Mouse (Mus musculus): ENCODE data around the gene Dbndd2. TPM values are rescaled to one million over a fixed set of nuclear protein-coding genes. Genes with fewer than 3 reads are reported as not detected.

The Dbndd2 gene
- polyA plus RNA-seq, 1 experiment from 2014 or later = 3.2 TPM

DNA sequence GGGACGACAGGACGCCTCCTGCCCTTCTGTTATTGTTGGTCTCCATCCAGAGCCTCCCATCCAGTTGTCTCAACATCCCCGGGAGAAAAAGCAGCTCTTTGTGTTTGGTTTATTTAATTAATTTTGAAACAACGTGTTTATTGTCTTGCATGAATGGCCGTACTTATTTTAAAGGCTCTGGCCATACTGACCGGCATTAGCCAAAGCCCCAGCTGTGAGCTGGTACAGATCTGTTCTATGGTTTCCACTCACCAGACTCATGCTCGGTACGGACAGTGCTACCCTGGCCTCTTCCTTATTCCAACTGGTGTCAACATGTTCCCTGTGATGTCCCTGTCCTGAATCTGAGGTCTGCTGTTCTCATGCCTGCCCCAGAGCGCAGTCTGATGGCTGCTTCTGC lies 30.0 kb downstream of the Dbndd2 start:
- WGBS = 89% methylated on average over 9 of the region's 9 CpGs
- no peaks in the 10 kb centered on the region for H3K36me3 ChIP-seq
- DNase-seq (ENCODE audit: low spot score) = no peak
- no peak overlapping the region for H3K27ac ChIP-seq (replicated peaks)
- H3K27me3 ChIP-seq (ENCODE audit: low read depth, poor library complexity, severe bottlenecking) = no peaks in the 10 kb centered on the region
- H3K9me3 ChIP-seq (replicated peaks) = no peaks in the 10 kb centered on the region
- H3K4me1 ChIP-seq = peaks cover 10% of the 10 kb centered on the region; the same call in 1 of the 2 replicates
- H3K4me3 ChIP-seq = no peak overlapping the region

- H3K9me3 ChIP-seq (replicated peaks) = no peaks in the 10 kb centered on the region
- H3K27ac ChIP-seq (replicated peaks) = no peak overlapping the region
- DNase-seq (ENCODE audit: low spot score) = no peak
- WGBS = 93% methylated on average over 11 of the region's 11 CpGs
- no peak overlapping the region for H3K4me3 ChIP-seq
- peaks cover 10% of the 10 kb centered on the region; the same call in 1 of the 2 replicates for H3K4me1 ChIP-seq
- H3K27me3 ChIP-seq (ENCODE audit: low read depth, poor library complexity, severe bottlenecking) = no peaks in the 10 kb centered on the region
- H3K36me3 ChIP-seq = no peaks in the 10 kb centered on the region
Observed at GRCm38 (mm10) chr2:164516592-164516991, 30.7 kb downstream of the Dbndd2 start.

DNA sequence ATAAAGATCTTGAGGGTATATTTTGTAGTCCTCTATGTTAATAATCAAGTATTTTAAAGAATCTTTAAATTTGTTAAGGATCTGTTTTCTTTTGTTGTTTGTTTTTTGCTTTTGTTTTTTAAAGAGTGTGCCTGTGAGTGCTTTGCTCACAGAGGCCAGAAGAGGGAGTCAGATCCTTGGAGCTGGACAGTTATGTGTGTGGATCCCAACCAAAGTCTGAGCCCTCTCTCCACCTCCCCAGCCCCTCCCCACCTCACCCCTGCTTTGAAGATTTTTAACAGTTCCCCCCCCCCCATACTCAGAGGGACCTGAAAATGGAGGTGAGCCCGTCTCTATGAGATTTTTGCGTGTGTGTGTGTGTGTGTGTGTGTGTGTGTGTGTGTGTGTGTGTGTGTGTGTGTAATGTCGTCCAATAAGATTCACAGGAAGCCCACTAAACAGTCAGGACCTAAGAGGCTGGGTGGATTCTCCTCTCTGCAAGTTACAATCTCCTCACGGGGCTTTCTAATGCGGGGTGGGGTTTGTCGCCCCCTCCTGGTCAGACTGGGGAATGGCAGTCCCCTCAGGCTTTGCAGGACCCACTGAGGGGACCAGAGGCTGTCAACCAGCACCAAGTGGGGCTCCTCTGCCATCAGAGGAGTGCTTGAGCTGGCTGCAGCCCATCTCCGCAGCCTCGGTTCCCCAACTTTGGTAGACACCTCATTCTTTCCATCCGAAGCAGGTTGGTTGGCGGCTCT lies 31.7 kb downstream of the Dbndd2 start:
- WGBS = 32% methylated on average over 10 of the region's 10 CpGs
- peak; percentile 60 for DNase-seq (ENCODE audit: low spot score)
- Histone ChIP-seq H3K4me1 (0 out of 2 replicates have a peak, but pooled peaks cover 7% of the 10 kb centered on the region), H3K36me3 (no peaks in the 10 kb centered on the region), H3K9me3 (replicated peaks) (no peaks in the 10 kb centered on the region), H3K27me3 (ENCODE audit: low read depth, poor library complexity, severe bottlenecking) (no peaks in the 10 kb centered on the region), H3K27ac (replicated peaks) (no peak overlapping the region), H3K4me3 (no peak overlapping the region)

- 72% methylated on average over 11 of the region's 11 CpGs for WGBS
- H3K4me1 ChIP-seq = 0 out of 2 replicates have a peak, but pooled peaks cover 7% of the 10 kb centered on the region
- no peak overlapping the region for H3K27ac ChIP-seq (replicated peaks)
- H3K9me3 ChIP-seq (replicated peaks) = no peaks in the 10 kb centered on the region
- H3K27me3 ChIP-seq (ENCODE audit: low read depth, poor library complexity, severe bottlenecking) = no peaks in the 10 kb centered on the region
- no peak for DNase-seq (ENCODE audit: low spot score)
- H3K36me3 ChIP-seq = no peaks in the 10 kb centered on the region
- H3K4me3 ChIP-seq = no peak overlapping the region
Observed at GRCm38 (mm10) chr2:164518266-164519170, 32.6 kb downstream of the Dbndd2 start.

DNA sequence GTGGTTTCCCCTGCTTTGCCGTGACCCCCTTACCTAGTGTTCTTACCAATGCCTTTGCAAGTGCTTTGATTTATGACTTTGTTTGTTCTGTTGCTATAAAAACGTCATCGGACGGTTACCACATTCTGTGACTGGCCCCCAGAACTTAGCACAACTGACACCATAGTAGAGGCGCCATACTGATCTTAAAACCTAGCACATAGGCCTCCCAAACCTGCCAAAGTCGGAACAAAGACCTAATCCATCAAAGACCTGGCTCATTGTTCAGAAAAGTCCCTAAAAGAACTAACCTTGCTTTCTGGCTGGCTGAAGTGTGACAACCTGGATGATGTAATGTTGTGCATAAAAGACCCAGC lies 33.2 kb downstream of the Dbndd2 start:
- H3K27me3 ChIP-seq (ENCODE audit: low read depth, poor library complexity, severe bottlenecking) = no peaks in the 10 kb centered on the region
- H3K9me3 ChIP-seq (replicated peaks) = no peaks in the 10 kb centered on the region
- DNase-seq (ENCODE audit: low spot score) = no peak
- WGBS = 81% methylated on average over 6 of the region's 6 CpGs
- H3K4me3 ChIP-seq = no peak overlapping the region
- H3K27ac ChIP-seq (replicated peaks) = no peak overlapping the region
- 0 out of 2 replicates have a peak, but pooled peaks cover 7% of the 10 kb centered on the region for H3K4me1 ChIP-seq
- no peaks in the 10 kb centered on the region for H3K36me3 ChIP-seq

DNA sequence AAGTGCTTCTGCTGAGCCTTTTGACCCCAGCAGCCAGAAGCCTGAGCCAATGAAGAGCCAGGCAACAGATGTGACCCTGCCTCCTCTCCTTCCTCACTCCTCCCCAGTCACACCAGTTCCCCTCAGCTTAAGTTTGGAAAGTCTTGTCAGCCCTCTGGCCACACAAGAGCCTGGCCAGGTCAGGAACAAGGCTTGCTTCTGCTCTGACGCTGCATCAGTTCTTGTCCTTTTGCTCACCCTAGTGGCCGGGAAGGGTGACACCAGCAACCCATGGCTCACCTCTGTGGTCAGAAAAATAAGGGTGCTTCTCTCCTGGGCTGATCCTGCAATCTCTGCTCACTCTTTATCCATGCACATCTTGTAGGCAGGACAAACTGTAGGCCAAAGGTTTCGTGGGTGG lies 34.9 kb downstream of the Dbndd2 start:
- H3K27ac ChIP-seq (replicated peaks) = no peak overlapping the region
- 10% methylated on average over 3 of the region's 3 CpGs for WGBS

DNA sequence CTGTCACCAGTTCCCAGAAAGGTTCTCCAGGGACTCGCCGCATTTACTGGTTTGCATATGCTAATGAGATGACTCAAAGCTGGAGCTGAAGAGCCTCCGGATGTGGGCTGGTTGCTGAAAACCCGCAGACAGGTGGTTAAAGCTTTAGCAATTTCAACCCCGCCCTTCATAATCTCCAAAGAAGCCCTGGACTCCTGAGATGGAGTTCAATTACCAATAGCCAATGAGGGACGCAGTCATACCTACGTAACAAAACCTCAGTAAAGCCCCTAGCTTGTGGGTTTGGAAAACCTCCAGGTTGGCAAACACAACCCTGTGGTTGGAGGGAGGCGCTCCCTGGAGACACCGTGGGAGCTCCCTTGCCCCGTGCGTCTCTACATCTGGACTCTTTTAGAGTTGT lies 35.9 kb downstream of the Dbndd2 start:
- no peak for DNase-seq (ENCODE audit: low spot score)
- WGBS = 18% methylated on average over 11 of the region's 11 CpGs

More for the DNA sequence above, 34.9 kb downstream of the Dbndd2 start:
- DNase-seq (ENCODE audit: low spot score) = peak; percentile 52
- no peaks in the 10 kb centered on the region for H3K36me3 ChIP-seq
- H3K4me3 ChIP-seq = no peak overlapping the region
- H3K4me1 ChIP-seq = 0 out of 2 replicates have a peak, but pooled peaks cover 7% of the 10 kb centered on the region
- H3K27me3 ChIP-seq (ENCODE audit: low read depth, poor library complexity, severe bottlenecking) = no peaks in the 10 kb centered on the region
- no peaks in the 10 kb centered on the region for H3K9me3 ChIP-seq (replicated peaks)

GRCm38 (mm10) chr2:164522280-164522679 lies 36.4 kb downstream of the Dbndd2 start:
- no peaks in the 10 kb centered on the region for H3K36me3 ChIP-seq
- 0 out of 2 replicates have a peak, but pooled peaks cover 7% of the 10 kb centered on the region for H3K4me1 ChIP-seq
- H3K27me3 ChIP-seq (ENCODE audit: low read depth, poor library complexity, severe bottlenecking) = no peaks in the 10 kb centered on the region
- no peak overlapping the region for H3K4me3 ChIP-seq
- H3K9me3 ChIP-seq (replicated peaks) = peaks cover 12% of the 10 kb centered on the region
- no peak for DNase-seq (ENCODE audit: low spot score)
- WGBS = 26% methylated on average over 8 of the region's 8 CpGs
- H3K27ac ChIP-seq (replicated peaks) = no peak overlapping the region

More for the DNA sequence above, 35.9 kb downstream of the Dbndd2 start:
- peaks cover 7% of the 10 kb centered on the region for H3K9me3 ChIP-seq (replicated peaks)
- 0 out of 2 replicates have a peak, but pooled peaks cover 7% of the 10 kb centered on the region for H3K4me1 ChIP-seq
- H3K36me3 ChIP-seq = no peaks in the 10 kb centered on the region
- H3K4me3 ChIP-seq = no peak overlapping the region
- no peak overlapping the region for H3K27ac ChIP-seq (replicated peaks)
- no peaks in the 10 kb centered on the region for H3K27me3 ChIP-seq (ENCODE audit: low read depth, poor library complexity, severe bottlenecking)

DNA sequence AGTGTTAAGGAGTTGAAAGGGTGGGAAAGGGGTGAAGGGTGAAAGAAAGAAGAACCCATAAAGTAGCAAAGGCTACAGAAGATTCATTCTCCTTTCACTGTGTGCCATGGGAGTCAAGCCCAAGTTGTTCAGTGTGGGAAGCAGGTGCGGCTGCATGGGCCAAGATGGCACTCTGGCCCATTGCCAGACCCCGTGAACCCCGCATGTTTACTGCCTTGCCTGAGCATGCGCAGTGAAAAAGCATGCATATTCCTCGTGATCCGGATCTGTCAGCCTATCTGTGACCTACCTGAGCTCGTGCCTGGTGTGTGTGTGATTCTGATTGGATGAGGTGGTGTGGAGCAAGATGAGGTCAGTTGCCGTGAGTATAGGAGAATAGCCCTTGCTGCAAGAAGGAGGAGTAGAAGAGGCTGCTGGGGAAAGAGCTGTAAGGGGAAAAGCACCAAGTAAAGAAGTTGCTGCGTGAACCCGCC lies 37.4 kb downstream of the Dbndd2 start:
- Histone ChIP-seq H3K9me3 (replicated peaks) (peaks cover 12% of the 10 kb centered on the region), H3K4me1 (0 out of 2 replicates have a peak, but pooled peaks cover 7% of the 10 kb centered on the region), H3K27me3 (ENCODE audit: low read depth, poor library complexity, severe bottlenecking) (no peaks in the 10 kb centered on the region), H3K4me3 (no peak overlapping the region), H3K27ac (replicated peaks) (no peak overlapping the region), H3K36me3 (no peaks in the 10 kb centered on the region)
- 90% methylated on average over 10 of the region's 10 CpGs for WGBS
- DNase-seq (ENCODE audit: low spot score) = no peak

GRCm38 (mm10) chr2:164528557-164528956 lies 42.7 kb downstream of the Dbndd2 start:
- no peaks in the 10 kb centered on the region for H3K4me1 ChIP-seq
- H3K27me3 ChIP-seq (ENCODE audit: low read depth, poor library complexity, severe bottlenecking) = no peaks in the 10 kb centered on the region
- 78% methylated on average over 5 of the region's 5 CpGs for WGBS
- no peak overlapping the region for H3K4me3 ChIP-seq
- no peak for DNase-seq (ENCODE audit: low spot score)
- H3K9me3 ChIP-seq (replicated peaks) = peaks cover 12% of the 10 kb centered on the region
- H3K36me3 ChIP-seq = no peaks in the 10 kb centered on the region
- H3K27ac ChIP-seq (replicated peaks) = no peak overlapping the region

- no peaks in the 10 kb centered on the region for H3K36me3 ChIP-seq
- H3K4me3 ChIP-seq = no peak overlapping the region
- peaks cover 11% of the 10 kb centered on the region for H3K9me3 ChIP-seq (replicated peaks)
- DNase-seq (ENCODE audit: low spot score) = peak; percentile 69
- H3K4me1 ChIP-seq = no peaks in the 10 kb centered on the region
- H3K27me3 ChIP-seq (ENCODE audit: low read depth, poor library complexity, severe bottlenecking) = no peaks in the 10 kb centered on the region
- no peak overlapping the region for H3K27ac ChIP-seq (replicated peaks)
- 10% methylated on average over 3 of the region's 3 CpGs for WGBS
Observed at GRCm38 (mm10) chr2:164531169-164531568, 45.3 kb downstream of the Dbndd2 start.

DNA sequence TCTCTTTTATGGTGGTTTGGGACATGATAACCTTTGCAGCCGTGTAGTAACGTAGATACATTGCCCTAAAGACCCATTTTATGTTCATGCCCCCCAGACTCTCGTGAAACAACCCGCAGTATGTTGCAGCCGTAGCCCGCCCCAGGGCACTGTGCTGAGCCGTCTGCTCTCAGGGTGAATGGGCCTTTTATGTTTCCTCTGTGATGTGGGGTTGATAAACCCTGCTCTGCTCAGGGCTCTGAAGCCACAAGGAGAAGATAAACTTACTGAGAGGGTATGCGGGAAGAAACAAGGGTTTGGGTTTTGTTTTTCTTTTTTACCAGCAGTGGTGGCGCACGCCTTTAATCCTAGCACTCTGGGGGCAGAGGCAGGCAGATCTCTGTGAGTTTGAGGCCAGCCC lies 48.4 kb downstream of the Dbndd2 start:
- Histone ChIP-seq H3K27ac (replicated peaks) (no peak overlapping the region), H3K4me1 (no peaks in the 10 kb centered on the region), H3K4me3 (no peak overlapping the region), H3K9me3 (replicated peaks) (no peaks in the 10 kb centered on the region), H3K27me3 (ENCODE audit: low read depth, poor library complexity, severe bottlenecking) (no peaks in the 10 kb centered on the region), H3K36me3 (no peaks in the 10 kb centered on the region)
- no peak for DNase-seq (ENCODE audit: low spot score)
- WGBS = 84% methylated on average over 10 of the region's 10 CpGs

All from midbrain, embryonic 10.5 days (tissue).